Mouse (Mus musculus): ENCODE measurements around the gene Aatf.

Gene Aatf

GRCm38 (mm10) chr11:84513171-84514116, at the start of gene Aatf:
Gene Aatf, minus strand, starts transcription at chr11:84513522.
- DNase-seq: peak; percentile 97

DNA sequence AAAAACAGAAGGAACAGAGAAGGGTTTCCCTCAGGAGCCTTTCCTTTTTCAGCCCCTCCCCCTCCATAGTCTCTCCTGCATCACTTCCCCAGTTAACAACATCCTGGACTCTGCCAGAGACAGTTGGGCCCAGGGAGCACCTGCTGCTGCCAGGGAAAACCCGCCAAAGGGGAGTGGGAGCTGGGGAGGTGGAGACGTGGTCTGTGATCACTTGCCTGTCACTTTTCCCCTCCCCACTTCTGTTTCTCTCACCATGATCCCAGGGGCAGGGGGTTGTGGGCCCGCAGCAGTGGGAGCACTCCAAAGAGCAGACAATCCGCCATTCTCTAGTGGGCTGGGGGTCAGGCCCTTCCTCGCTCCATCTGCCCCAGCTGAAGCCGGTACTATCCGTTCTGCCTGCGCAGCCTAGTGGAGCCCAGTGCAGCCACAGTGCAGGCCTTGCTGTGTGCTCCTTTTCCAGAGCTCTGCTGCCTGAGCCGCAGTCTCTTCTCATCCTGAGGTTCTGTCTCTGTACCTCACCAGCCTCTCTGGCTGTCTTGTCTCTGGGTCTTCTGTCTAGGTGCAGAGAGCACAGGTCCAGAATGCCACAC, 49.5 kb upstream of the Aatf start:
- DNase-seq: no peak

- no peak for DNase-seq
These were observed 48.2 kb upstream of the Aatf start for GRCm38 (mm10) chr11:84561546-84561945.

DNA sequence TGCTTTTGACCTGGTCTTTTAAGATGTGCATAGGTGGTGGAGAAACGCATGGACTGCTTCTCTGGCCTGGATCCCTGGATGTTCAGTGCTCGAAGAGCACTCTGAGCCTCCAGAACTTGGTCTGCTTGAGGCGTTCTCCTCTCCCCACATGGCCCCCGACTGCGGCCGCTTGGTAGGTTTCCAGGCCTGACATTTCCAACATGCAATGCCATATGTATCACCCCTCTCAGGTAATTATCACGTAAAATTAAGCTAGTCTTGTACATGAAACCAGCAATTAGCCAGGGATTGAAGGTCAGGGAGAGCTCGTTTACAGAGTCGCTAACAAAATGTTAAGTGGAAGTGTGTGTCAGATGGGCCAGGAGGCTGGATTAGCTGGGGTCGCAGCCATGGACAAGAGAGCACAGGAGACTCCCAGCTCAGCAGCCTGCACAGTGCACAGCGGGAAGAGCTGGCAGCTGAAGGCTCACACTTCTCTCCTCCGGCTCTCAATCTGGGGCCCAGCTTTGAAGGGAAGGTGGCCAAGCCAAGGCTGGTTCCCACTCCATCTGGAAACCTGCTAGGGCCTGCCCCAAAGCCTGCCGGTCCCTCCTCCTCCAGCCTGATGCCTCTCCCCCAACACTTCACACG, 40.6 kb upstream of the Aatf start:
- peak; percentile 79 for DNase-seq

- no peak for DNase-seq
These were observed 38.0 kb upstream of the Aatf start for GRCm38 (mm10) chr11:84551296-84551695.

DNA sequence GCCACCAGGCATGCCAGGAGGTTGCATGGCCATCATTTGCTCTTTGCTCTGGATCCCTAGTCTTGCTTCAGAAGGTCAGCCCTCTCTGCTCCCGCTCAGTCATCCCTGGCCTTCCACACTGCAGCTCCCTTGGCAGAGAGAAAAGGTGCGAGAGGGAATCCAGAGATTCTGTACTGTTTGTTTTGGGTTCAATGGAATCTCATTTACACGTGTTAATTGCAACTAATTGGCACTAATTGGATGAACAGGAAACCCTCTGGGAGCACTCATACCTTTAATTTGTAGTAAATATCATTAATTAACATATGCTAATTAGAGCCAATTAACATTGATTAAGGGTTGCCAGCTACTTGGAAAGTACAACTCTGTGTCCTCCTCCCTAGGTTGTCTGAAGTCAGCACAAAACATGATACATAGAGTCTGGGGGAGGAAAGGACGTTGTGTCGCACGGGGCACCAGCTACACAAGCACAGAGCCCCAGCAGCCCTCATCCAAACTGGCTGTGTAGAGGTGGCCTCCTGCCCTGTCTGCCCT, 36.0 kb upstream of the Aatf start:
- DNase-seq: no peak

GRCm38 (mm10) chr11:84548293-84548692, 35.0 kb upstream of the Aatf start:
- no peak for DNase-seq

DNA sequence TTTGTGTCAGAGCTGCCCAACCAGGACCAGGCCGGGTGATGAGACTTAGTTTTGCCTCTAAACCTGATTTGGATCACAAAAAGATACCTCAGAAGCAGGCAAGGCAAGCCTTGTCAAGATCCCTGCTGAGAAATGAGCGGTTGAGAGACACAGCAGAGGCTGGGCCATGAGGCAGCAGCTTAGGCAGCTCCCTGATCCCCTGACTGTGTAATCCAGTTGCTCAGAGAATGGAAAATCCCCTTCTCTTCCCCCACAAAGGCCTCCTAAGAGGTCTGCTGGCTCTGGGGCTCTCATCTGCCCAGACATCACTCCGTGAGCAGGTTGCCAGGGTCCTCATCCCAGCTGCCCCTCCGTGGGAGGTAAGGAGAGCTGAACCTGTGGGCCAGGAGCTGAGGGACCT, 26.7 kb upstream of the Aatf start:
- DNase-seq: no peak

GRCm38 (mm10) chr11:84529797-84530703, 16.7 kb upstream of the Aatf start:
- peak; percentile 67 for DNase-seq

DNA sequence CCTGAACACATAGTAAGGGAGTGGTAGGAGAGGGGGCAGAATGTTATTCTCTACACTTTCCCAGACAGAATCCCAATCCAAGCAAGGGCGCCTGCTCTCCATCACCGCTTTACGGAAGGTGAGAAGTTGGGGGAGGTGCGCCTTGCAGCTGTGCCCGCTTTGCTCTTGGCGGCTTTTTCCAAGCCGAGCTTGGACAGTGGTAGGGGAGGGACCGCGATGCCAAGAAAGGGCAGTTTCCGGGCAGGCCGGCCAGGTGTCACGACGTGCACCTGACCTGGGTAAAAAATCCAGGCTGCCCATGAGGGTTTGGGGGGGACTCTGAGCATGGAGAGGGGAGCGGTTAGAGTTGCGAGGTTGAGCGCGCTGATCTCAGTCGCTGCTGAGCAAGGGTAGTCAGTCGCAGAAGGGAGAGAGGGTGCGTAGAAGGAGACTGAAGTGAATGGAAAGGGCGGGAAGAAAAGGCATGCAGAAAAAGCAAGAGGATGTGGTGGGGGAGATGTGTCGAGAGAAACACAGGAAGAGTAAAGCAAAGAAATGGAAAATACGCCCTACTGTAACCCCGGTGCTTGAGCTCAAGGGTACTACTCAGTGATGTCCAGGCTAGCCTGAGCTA, 15.9 kb upstream of the Aatf start:
- peak; percentile 61 for DNase-seq

DNA sequence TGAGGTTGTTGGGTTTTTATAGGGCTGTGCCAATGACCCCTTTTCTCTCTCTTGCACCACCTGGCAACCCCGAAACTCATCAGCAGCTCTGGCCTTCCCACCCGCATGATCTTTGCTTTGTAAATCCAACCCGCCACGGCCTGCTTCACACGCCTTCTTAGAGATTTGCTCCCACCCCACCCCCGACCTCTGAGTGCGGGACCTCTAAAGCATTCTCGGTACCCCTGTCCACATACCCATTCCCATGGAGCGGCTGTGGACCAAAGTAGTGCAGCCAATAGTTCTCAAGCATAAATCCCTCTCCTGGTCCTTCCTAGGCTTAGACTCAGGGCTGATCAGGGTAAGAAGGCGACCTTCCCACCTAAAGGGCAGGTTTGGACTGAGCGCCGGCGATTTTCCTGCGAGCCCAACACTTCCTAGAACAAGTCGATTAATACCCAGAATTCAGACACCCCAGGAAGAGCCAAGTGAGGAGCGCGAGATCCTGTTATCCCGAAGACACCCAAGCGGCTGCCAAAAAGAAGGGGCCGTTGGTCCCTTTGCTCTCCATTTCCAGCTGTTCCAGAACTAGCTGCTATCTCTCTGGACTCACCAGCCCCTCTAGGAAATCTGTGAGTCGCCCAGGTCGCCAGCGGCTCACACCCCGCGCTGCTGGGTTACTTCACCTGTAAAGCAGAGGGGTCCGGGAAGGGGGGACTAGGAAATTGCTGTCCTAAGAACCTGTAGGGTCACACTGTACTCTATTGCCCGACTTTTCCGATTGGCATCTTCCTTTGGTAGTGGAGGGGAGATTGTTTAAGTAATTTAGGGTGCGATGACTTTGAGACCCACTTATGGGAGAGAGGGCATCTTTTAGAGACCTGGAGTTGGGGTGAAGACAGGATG, 13.9 kb upstream of the Aatf start:
- peak; percentile 61 for DNase-seq

- no peak for DNase-seq
These were observed 13.1 kb upstream of the Aatf start for GRCm38 (mm10) chr11:84526451-84526850.

- peak; percentile 94 for DNase-seq
These were observed 12.3 kb upstream of the Aatf start, which contains the start of gene Lhx1 for GRCm38 (mm10) chr11:84525421-84526274. Gene Lhx1, minus strand, starts transcription at chr11:84525535.

DNA sequence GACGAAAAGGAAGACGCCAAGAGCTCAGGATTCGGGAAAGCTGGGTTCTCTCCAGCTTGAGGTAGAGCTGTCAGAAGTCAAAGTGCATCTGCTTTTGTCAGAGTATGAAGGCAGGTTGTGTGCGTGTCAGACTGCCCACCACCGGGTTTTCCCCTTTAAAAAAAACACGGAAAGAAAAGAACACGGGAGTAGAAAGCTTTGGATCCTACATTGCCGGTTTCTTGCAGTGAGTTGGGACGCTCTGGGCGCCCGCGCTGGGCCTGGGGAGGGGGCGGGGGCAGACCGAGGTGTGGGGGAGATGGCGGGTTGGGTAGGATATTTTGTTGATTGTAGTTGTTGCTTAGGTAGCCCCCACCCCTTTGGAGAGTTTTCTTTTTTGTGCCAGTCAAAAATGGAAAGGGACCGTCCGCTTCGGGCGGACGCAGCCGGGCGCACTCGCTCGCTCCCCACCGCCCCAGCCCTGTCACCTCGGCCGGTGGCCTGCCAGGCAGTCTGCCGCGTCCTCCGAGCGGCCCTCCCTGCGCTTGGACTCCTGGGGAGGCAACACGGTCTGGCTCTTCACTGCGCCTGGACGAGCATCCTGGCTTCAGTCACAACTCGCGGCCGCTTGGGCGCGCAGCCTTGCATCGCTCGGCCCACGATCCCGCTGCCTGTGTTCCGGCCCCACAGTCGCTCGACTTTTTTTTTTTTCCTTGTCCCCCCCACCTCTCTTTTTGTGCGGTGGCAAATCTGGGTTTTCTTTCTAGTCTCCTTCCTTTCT, 11.4 kb upstream of the Aatf start:
- peak; percentile 74 for DNase-seq

DNA sequence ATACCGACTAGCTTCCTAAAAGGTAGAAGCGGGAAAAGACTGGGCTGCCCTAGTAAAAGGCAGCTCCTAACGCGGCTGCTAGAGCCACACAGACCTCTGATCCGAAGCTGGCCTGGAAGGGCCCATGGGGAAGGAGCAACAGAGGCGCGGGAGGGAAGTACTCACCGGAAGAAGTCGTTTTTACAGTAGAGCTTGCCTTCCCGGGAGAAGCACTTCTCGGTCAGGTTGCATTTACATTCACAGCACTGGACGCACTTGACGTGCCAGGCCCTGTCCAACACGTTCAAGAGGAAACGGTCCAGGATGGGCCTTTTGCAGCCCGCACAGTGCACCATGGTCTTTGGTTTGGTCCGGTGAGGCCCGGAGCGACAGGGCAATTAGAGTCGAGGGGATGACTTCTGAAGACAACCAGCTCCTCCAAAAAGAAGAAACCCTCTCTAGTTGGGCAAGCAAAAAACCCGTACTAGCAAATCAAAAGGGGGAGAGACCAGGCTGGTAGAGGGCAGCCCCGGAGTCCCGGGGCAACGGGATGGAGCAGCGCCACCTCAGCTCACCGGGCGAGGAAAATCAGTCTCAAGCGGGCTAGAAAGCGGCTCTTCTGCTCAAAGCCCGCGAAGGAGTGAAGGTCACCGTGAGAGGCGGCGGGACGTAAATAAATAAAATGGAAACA, 10.7 kb upstream of the Aatf start:
- DNase-seq: peak; percentile 69

- DNase-seq: peak; percentile 76
These were observed 10.1 kb upstream of the Aatf start for GRCm38 (mm10) chr11:84523321-84523831.

GRCm38 (mm10) chr11:84522577-84523320, 9.4 kb upstream of the Aatf start:
- peak; percentile 88 for DNase-seq
